Mouse (Mus musculus) megakaryocyte, embryonic 14.5 days (primary cell): ENCODE data around the gene Prcc.
"Not testable (repeated sequence)": the region's sequence is repeated elsewhere in the genome, so short reads cannot be mapped to it uniquely, and the experiment has no call there.

Experiments used
- FLI1 ChIP-seq: IDR thresholded peaks from 2 replicates; pipeline ENCODE4 v1.6.1; 2012; ENCODE audit warnings: low read length, inconsistent platforms, mixed read lengths
- GATA1 ChIP-seq: IDR thresholded peaks from 3 replicates; pipeline ENCODE4 v1.6.1; 2012; ENCODE audit warnings: mixed read lengths, low read length, inconsistent platforms, borderline replicate concordance

DNA sequence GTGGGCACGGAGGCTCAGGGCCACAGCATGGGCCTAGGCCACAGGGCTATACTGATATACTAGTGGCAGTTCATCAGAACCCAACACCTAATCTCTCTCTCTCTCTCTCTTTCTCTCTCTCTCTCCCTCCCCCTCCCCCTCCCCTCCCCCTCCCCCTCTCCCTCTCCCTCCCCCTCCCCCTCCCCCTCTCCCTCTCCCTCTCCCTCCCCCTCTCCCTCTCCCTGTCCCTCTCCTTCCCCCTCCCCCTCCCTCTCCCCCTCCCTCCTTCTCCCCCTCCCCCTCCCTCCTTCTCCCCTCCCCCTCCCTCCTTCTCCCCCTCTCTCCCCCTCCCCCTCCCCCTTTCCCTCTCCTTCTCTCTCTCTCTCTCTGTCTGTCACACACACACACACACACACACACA, 61.2 kb downstream of the Prcc start, which contains the start of gene Pear1:
- TF ChIP-seq FLI1, GATA1: not testable (repeated sequence)
